Mouse (Mus musculus): ENCODE data around the gene Slc15a2. TPM values are rescaled to one million over a fixed set of nuclear protein-coding genes. Genes with fewer than 3 reads are reported as not detected.

The Slc15a2 gene
- polyA plus RNA-seq (2011; ENCODE audit: insufficient read depth, insufficient read length, low read depth, missing spikeins), result 29.0 and 30.8 TPM in 2 replicates

GRCm38 (mm10) chr16:36784594-36785313, at the start of gene Slc15a2:
Gene Slc15a2, minus strand, starts transcription at chr16:36784962.
- H3K27ac ChIP-seq (ENCODE audit: insufficient read depth, low read length), result no peak within 1 kb of the TSS
- no peaks in the 10 kb centered on the region for H3K4me1 ChIP-seq (ENCODE audit: control insufficient read depth, insufficient read depth, low read length)
- H3K9ac ChIP-seq (ENCODE audit: low read depth, poor library complexity, severe bottlenecking), result no peak within 1 kb of the TSS
- no peaks in the 10 kb centered on the region for H3K36me3 ChIP-seq (ENCODE audit: control insufficient read depth, insufficient read depth, low read length, poor library complexity, severe bottlenecking)
- no peak for TF ChIP-seq POLR2A (IDR thresholded peaks at IDR 0.05; ENCODE audit: insufficient read depth, low read length)
- no peak for TF ChIP-seq CTCF (IDR thresholded peaks at IDR 0.05; ENCODE audit: low read depth, low read length)
- no peak for TF ChIP-seq EP300 (IDR thresholded peaks at IDR 0.05; ENCODE audit: insufficient read depth, low read depth, low read length)
- no peak within 1 kb of the TSS for H3K4me3 ChIP-seq (ENCODE audit: low read depth, low read length)
- no peaks in the 10 kb centered on the region for H3K9me3 ChIP-seq (replicated peaks; ENCODE audit: control insufficient read depth, insufficient read depth, low read length, poor library complexity, severe bottlenecking)
- no peaks in the 10 kb centered on the region for H3K27me3 ChIP-seq (ENCODE audit: control insufficient read depth, insufficient read depth, low read length, poor library complexity, severe bottlenecking)

DNA sequence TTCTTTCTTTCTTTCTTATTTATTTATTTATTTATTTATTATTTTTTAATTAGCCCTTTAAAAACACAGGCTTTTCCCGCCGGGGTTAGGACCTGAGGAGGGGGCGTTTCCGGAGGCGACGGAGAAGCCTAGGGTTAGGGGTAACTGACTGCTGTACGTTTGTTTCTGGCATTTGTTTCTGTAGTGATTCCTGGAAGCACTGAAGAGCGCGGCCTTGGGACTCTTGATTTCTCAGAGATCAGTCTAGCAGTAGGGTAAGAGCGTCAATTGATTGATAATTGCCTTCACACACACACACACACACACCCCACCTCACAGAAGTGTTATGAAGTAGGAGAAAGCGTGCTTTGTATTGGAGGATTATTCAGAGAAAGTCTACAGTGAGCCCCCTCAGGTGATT, 44.1 kb upstream of the Slc15a2 start:
- peak overlapping the region; percentile 100 for H3K4me3 ChIP-seq (ENCODE audit: low read depth, low read length)
- TF ChIP-seq CTCF (IDR thresholded peaks at IDR 0.05; ENCODE audit: low read depth, low read length) (no peak), EP300 (IDR thresholded peaks at IDR 0.05; ENCODE audit: insufficient read depth, low read depth, low read length) (no peak), POLR2A (IDR thresholded peaks at IDR 0.05; ENCODE audit: insufficient read depth, low read length) (no peak)
- no peaks in the 10 kb centered on the region for H3K9me3 ChIP-seq (replicated peaks; ENCODE audit: control insufficient read depth, insufficient read depth, low read length, poor library complexity, severe bottlenecking)
- H3K9ac ChIP-seq (ENCODE audit: low read depth, poor library complexity, severe bottlenecking), result peak overlapping the region; percentile 96
- H3K27ac ChIP-seq (ENCODE audit: insufficient read depth, low read length), result no peak overlapping the region
- no peaks in the 10 kb centered on the region; the same call in 1 of the 2 replicates for H3K27me3 ChIP-seq (ENCODE audit: control insufficient read depth, insufficient read depth, low read length, poor library complexity, severe bottlenecking)
- no peaks in the 10 kb centered on the region for H3K36me3 ChIP-seq (ENCODE audit: control insufficient read depth, insufficient read depth, low read length, poor library complexity, severe bottlenecking)
- H3K4me1 ChIP-seq (ENCODE audit: control insufficient read depth, insufficient read depth, low read length), result no peaks in the 10 kb centered on the region

GRCm38 (mm10) chr16:36828054-36828786, 43.5 kb upstream of the Slc15a2 start, which contains the start of gene Iqcb1:
Gene Iqcb1, plus strand, starts transcription at chr16:36828385.
- H3K27ac ChIP-seq (ENCODE audit: insufficient read depth, low read length), result no peak within 1 kb of the TSS
- peak within 1 kb of the TSS; percentile 96 for H3K9ac ChIP-seq (ENCODE audit: low read depth, poor library complexity, severe bottlenecking)
- no peaks in the 10 kb centered on the region for H3K9me3 ChIP-seq (replicated peaks; ENCODE audit: control insufficient read depth, insufficient read depth, low read length, poor library complexity, severe bottlenecking)
- no peaks in the 10 kb centered on the region for H3K4me1 ChIP-seq (ENCODE audit: control insufficient read depth, insufficient read depth, low read length)
- peak within 1 kb of the TSS; percentile 100 for H3K4me3 ChIP-seq (ENCODE audit: low read depth, low read length)
- H3K36me3 ChIP-seq (ENCODE audit: control insufficient read depth, insufficient read depth, low read length, poor library complexity, severe bottlenecking), result no peaks in the 10 kb centered on the region
- TF ChIP-seq POLR2A (IDR thresholded peaks at IDR 0.05; ENCODE audit: insufficient read depth, low read length) (peak; percentile 34), EP300 (IDR thresholded peaks at IDR 0.05; ENCODE audit: insufficient read depth, low read depth, low read length) (no peak), CTCF (IDR thresholded peaks at IDR 0.05; ENCODE audit: low read depth, low read length) (no peak)
- no peaks in the 10 kb centered on the region; the same call in 1 of the 2 replicates for H3K27me3 ChIP-seq (ENCODE audit: control insufficient read depth, insufficient read depth, low read length, poor library complexity, severe bottlenecking)

DNA sequence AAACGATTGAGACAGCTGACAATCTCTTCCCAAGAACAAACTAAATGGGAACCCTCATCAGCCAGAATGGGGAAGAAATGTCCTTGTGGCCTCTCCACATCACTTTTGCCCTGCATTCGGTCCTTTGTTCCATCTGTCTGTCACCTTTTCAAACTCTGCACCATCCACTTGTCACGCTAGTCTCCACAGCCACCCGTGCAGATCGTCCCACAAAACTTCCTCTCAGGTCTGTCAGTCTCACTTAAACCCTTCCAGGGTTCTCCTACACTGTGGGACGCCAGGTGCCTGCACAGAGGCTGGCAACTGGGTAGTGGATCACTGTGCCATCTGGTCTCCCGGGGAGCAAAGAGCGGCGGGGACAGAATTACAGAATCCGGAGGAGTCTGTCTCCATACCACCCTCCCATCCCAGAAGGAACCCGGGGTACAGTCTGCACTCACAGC, 42.9 kb upstream of the Slc15a2 start:
- TF ChIP-seq CTCF (IDR thresholded peaks at IDR 0.05; ENCODE audit: low read depth, low read length) (no peak), POLR2A (IDR thresholded peaks at IDR 0.05; ENCODE audit: insufficient read depth, low read length) (no peak), EP300 (IDR thresholded peaks at IDR 0.05; ENCODE audit: insufficient read depth, low read depth, low read length) (no peak)
- Histone ChIP-seq H3K9me3 (replicated peaks; ENCODE audit: control insufficient read depth, insufficient read depth, low read length, poor library complexity, severe bottlenecking) (no peaks in the 10 kb centered on the region), H3K4me1 (ENCODE audit: control insufficient read depth, insufficient read depth, low read length) (no peaks in the 10 kb centered on the region), H3K27ac (ENCODE audit: insufficient read depth, low read length) (no peak overlapping the region), H3K27me3 (ENCODE audit: control insufficient read depth, insufficient read depth, low read length, poor library complexity, severe bottlenecking) (no peaks in the 10 kb centered on the region; the same call in 1 of the 2 replicates), H3K9ac (ENCODE audit: low read depth, poor library complexity, severe bottlenecking) (peak overlapping the region; percentile 96), H3K36me3 (ENCODE audit: control insufficient read depth, insufficient read depth, low read length, poor library complexity, severe bottlenecking) (no peaks in the 10 kb centered on the region), H3K4me3 (ENCODE audit: low read depth, low read length) (peak overlapping the region; percentile 90)

- H3K27me3 ChIP-seq (ENCODE audit: control insufficient read depth, insufficient read depth, low read length, poor library complexity, severe bottlenecking), result no peaks in the 10 kb centered on the region
- H3K27ac ChIP-seq (ENCODE audit: insufficient read depth, low read length), result no peak overlapping the region
- H3K9ac ChIP-seq (ENCODE audit: low read depth, poor library complexity, severe bottlenecking), result no peak overlapping the region
- no peaks in the 10 kb centered on the region for H3K9me3 ChIP-seq (replicated peaks; ENCODE audit: control insufficient read depth, insufficient read depth, low read length, poor library complexity, severe bottlenecking)
- H3K4me1 ChIP-seq (ENCODE audit: control insufficient read depth, insufficient read depth, low read length), result peaks cover 1% of the 10 kb centered on the region
- TF ChIP-seq POLR2A (IDR thresholded peaks at IDR 0.05; ENCODE audit: insufficient read depth, low read length), result no peak
- 0 out of 2 replicates have a peak, but pooled peaks have one; percentile 24 for TF ChIP-seq EP300 (IDR thresholded peaks at IDR 0.05; ENCODE audit: insufficient read depth, low read depth, low read length)
- H3K4me3 ChIP-seq (ENCODE audit: low read depth, low read length), result no peak overlapping the region
- H3K36me3 ChIP-seq (ENCODE audit: control insufficient read depth, insufficient read depth, low read length, poor library complexity, severe bottlenecking), result no peaks in the 10 kb centered on the region
Observed at GRCm38 (mm10) chr16:36821474-36821873, 36.7 kb upstream of the Slc15a2 start.
